27 mouse cellular contexts compared by ENCODE assay signal in the genomic region with DNA sequence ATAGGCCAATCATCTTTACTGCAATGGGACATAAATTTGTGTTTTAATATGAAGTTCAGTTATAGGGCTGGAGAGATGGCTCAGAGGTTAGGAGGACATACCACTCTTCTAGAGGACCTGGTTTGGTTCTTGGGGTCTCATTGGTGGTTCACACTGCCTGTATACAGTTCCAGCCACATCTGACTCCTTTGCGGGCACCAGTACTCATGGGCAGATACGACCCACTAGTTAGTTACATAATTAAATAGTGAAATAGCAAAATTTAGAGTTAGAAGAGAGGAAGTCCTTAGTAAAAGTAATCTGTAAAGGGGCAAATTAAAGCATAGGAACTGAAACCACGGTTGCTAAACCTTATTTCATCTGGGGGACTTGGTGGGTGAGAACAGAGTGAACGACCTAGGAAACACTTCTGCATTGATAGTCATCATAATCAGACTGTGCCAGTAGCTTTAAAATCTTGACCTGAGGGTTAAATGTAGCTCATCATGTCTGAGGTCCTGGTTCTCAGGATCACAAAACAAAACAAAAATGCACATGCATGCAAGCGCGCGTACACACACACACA. TPM values are rescaled to one million over a fixed set of nuclear protein-coding genes. Genes with fewer than 3 reads are reported as not detected.
A peak's percentile ranks its signal among the peaks of the same experiment; 100 is the strongest.
DNase-seq lines count a peak whose midpoint lies in the region; ATAC-seq lines count a peak whose summit lies in the region.
"Had no signal": no experiment of that assay in that cellular context is flagged by ENCODE, and none has a peak within 500 bp of the region (broad histone marks: within the 10 kb centered on the region; RNA-seq: fewer than 3 reads in every experiment).

No protein-coding gene starts in this region.

- WGBS in hindbrain, embryonic 10.5 days, result 91% methylated on average over 7 of the region's 7 CpGs

- peaks cover 27% of the 10 kb centered on the region for H3K36me3 ChIP-seq in hindbrain, embryonic 10.5 days

- H3K4me1 ChIP-seq in hindbrain, embryonic 10.5 days (replicated peaks), result no peaks in the 10 kb centered on the region
- H3K4me1 ChIP-seq: embryonic facial prominence, embryonic 10.5 days; embryonic facial prominence, embryonic 12.5 days; forebrain, embryonic 13.5 days; forebrain, embryonic 15.5 days had no signal

- no peaks in the 10 kb centered on the region for H3K27me3 ChIP-seq in hindbrain, embryonic 10.5 days (ENCODE audit: insufficient read depth, poor library complexity, severe bottlenecking)
- H3K27me3 ChIP-seq: CH12.LX; embryonic facial prominence, embryonic 12.5 days; forebrain, embryonic 13.5 days; forebrain, embryonic 15.5 days; Patski had no signal

- no peak overlapping the region for H3K4me3 ChIP-seq in hindbrain, embryonic 10.5 days
- H3K4me3 ChIP-seq: embryonic facial prominence, embryonic 10.5 days; embryonic facial prominence, embryonic 12.5 days; forebrain, embryonic 13.5 days; forebrain, embryonic 15.5 days had no signal

- no peak overlapping the region for H3K27ac ChIP-seq in hindbrain, embryonic 10.5 days
- H3K27ac ChIP-seq: embryonic facial prominence, embryonic 10.5 days; embryonic facial prominence, embryonic 12.5 days; forebrain, embryonic 13.5 days; forebrain, embryonic 15.5 days had no signal

- H3K9me3 ChIP-seq in hindbrain, embryonic 10.5 days, result no peaks in the 10 kb centered on the region
- H3K9me3 ChIP-seq: embryonic facial prominence, embryonic 10.5 days; embryonic facial prominence, embryonic 12.5 days; forebrain, embryonic 13.5 days; forebrain, embryonic 15.5 days; G1E had no signal

- ATAC-seq in common myeloid progenitor, adult 5-6 weeks (replicated peaks; ENCODE audit: low read depth, poor library complexity, severe bottlenecking), result peak; percentile 79
- ATAC-seq in megakaryocyte, adult 5-6 weeks (ENCODE audit: poor library complexity, severe bottlenecking), result peak; percentile 98
- ATAC-seq in monocyte, adult 5-6 weeks (replicated peaks; ENCODE audit: insufficient number of reproducible peaks, low FRiP score, low TSS enrichment, poor library complexity, severe bottlenecking), result peak; percentile 63; the same call in 1 of the 2 replicates
- ATAC-seq: activated CD4-positive, CD25-positive, alpha-beta regulatory T cell, adult 4 months; CD4-positive, CD25-positive, alpha-beta regulatory T cell, adult 4 months; forebrain, embryonic 13.5 days; forebrain, embryonic 15.5 days; forebrain, postnatal 0 days; Patski had no signal

- peak; percentile 73 for DNase-seq in A20 (ENCODE audit: low read depth, low spot score)
- DNase-seq in neural tube, embryonic 10.5 days (ENCODE audit: extremely low spot score, low spot score), result no peak
- DNase-seq in layer of hippocampus, adult 11-12 months (ENCODE audit: low spot score), result no peak
- DNase-seq in kidney, adult 9 months, result no peak
- DNase-seq in hindbrain, embryonic 10.5 days (ENCODE audit: low spot score), result no peak
- DNase-seq: adrenal gland, adult 8-10 months; adrenal gland, postnatal 14 days; adrenal gland, postnatal 36 days; B cell, adult 2 months; cerebellum, adult 11-12 months; cerebellum, adult 2 months; cerebellum, adult 9-10 months; cerebellum, postnatal 10 days; cerebellum, postnatal 25 days; forebrain, postnatal 0 days had no signal

RNA-seq across cellular contexts. Expression of gene Adat2, which starts 12.8 kb away (rescaled TPM):
- 2.7 TPM in 2 replicates for total RNA-seq in common myeloid progenitor, adult 5-6 weeks (2017)
- total RNA-seq in megakaryocyte, adult 5-6 weeks (2015), result 4.1 and 5.4 TPM in 2 replicates
- 1.6 and 2.2 TPM in 2 replicates for total RNA-seq in megakaryocyte, adult 5-6 weeks (2017)
- total RNA-seq in monocyte, adult 5-6 weeks (2017), result 1.6 to 2.9 TPM (median 1.7 TPM) in 3 replicates
- 4.2 and 5.3 TPM in 2 replicates for polyA plus RNA-seq in hindbrain, embryonic 10.5 days (2016; fragmentation: Nextera tagmentation; extraction: Ambion mirVana)

RNA-seq across cellular contexts. Expression of gene Pex3, which starts 13.1 kb away (rescaled TPM):
- total RNA-seq in common myeloid progenitor, adult 5-6 weeks (2017), result 15.4 and 23.3 TPM in 2 replicates
- 38.1 and 38.8 TPM in 2 replicates for total RNA-seq in megakaryocyte, adult 5-6 weeks (2015)
- total RNA-seq in megakaryocyte, adult 5-6 weeks (2017), result 23.7 and 25.5 TPM in 2 replicates
- 18.2 to 27.8 TPM (median 21.1 TPM) in 3 replicates for total RNA-seq in monocyte, adult 5-6 weeks (2017)
- 15.6 and 19.6 TPM in 2 replicates for polyA plus RNA-seq in hindbrain, embryonic 10.5 days (2016; fragmentation: Nextera tagmentation; extraction: Ambion mirVana)

RNA-seq across cellular contexts. Expression of gene Fuca2, which starts 40.5 kb away (rescaled TPM):
- 46.3 and 56.7 TPM in 2 replicates for total RNA-seq in common myeloid progenitor, adult 5-6 weeks (2017)
- total RNA-seq in megakaryocyte, adult 5-6 weeks (2015), result 181 and 184 TPM in 2 replicates
- total RNA-seq in megakaryocyte, adult 5-6 weeks (2017), result 95.8 and 116 TPM in 2 replicates
- 88.9 to 95.9 TPM (median 92.9 TPM) in 3 replicates for total RNA-seq in monocyte, adult 5-6 weeks (2017)
- 20.4 and 23.4 TPM in 2 replicates for polyA plus RNA-seq in hindbrain, embryonic 10.5 days (2016; fragmentation: Nextera tagmentation; extraction: Ambion mirVana)
- polyA plus RNA-seq: G1E had no signal
